Mouse (Mus musculus): ENCODE measurements around the gene Mc3r.

Mc3r gene

GRCm38 (mm10) chr2:172256956-172257355, 8.7 kb downstream of the Mc3r start:
- no peak for DNase-seq

- no peak for DNase-seq
These were observed 9.3 kb downstream of the Mc3r start for GRCm38 (mm10) chr2:172257471-172258065.

GRCm38 (mm10) chr2:172260064-172260463, 11.8 kb downstream of the Mc3r start:
- DNase-seq, result no peak

GRCm38 (mm10) chr2:172261441-172261840, 13.1 kb downstream of the Mc3r start:
- no peak for DNase-seq

DNA sequence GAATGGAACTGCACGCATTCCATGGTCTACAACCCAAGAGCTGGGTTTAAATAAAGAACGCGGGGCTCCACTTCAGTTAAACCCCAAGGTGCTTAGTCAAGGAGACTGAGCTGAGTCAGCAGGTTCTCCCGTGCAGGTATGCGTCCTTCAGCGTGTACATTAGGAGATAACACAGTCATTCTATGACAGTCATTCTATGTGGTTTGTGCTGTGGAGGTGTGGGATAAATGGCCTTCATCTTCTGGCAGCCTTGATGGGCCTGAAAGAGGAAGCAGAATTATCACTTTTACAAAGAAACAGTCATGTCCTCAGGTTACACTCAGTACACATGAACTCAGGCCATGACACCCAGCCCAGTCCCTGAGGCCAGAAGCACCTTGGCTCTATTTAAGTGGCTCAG, 14.9 kb downstream of the Mc3r start:
- DNase-seq, result no peak

DNA sequence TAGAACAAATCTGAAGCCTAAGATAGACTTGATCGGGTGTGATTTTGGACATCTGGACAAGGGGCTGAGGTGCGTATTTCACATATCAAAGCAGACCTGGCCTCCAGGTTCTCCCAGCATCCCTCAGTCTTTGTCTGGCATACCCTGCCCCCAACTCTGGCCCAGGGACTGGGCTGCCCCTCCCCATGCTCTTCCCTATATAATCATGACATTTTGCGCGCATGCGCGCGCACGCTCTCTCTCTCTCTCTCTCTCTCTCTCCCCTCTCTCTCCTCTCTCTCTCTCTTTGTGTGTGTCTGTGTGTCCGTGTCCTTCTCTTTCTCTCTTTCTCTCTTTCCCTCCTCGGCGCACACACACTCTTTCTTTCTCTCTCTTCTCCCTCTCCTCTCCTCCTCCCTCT, 21.6 kb downstream of the Mc3r start:
- no peak for DNase-seq

DNA sequence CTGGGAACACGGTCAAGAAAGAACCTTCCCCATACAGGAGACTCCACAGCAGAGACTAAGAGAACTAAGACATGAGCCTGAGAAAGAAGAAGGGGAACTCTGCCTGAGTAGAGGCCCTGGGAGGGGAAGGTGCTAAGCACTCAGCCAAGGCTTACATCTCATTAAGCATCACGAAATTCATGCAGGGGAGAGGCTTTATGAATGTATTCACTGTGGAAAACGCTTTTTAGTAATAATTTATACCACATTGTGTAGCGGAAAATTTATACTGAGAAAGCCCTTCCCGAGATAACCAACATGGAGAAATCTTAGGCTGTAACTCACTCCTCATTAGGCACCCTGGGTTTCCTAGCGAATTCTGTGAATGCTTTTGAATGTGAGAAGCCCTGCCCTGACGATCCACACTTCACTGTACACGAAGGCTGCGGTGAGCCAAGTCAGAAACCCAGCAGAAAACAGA, 22.2 kb downstream of the Mc3r start:
- DNase-seq, result no peak

DNA sequence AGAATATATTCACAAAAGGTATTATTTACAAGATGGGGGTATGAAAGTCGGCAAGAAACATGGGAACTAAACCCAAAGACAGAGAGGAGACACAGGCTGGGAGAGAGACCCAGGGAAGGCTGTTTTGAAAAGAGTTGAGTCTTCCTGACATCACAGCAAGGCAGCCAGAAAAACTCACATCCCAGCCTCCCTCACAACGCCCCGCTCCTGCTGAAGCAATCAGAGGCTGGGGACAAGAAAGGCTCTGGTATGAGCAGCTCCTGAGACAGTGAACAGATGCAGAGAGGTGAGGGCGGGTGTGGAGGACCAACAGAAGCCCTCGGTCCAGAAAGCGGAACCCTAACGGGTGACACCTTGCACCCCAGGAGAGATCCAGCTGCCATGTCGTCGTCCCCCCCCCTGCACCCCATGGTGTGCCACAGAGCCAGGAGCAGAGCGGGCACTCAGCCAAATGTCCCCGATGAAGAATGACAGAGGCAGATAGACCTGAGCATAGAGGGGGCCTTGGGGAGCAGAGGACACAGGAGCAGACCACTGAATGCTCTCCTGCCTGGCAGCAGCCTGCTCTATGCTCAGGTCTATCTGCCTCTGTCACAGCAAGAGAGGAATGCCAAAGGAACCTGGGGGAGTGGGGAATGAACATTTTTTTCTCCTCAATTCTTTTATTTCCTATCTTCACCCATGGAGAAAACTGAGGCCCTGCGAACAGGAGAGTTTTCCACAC, 22.8 kb downstream of the Mc3r start:
- DNase-seq, result no peak

- no peak for DNase-seq
These were observed 26.4 kb downstream of the Mc3r start for GRCm38 (mm10) chr2:172274662-172275061.

DNA sequence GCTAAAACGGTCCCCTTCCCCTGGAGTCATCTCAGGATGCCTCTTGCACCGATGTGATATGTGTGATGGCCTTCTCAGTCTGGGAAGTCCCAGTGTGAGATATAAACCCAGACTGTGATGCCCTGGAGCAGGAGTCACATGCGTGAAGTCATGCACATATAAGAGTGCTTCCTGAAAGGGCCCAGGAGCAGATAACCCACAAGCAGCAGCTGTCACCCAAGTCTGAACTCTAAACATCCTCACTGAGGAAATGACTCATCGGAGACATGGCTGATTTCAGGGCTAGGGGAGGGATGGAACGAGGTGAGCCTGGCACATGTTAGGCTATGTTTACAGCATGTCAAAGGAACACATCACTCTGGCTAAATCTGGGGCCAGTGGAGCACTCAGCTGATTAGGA, 27.9 kb downstream of the Mc3r start:
- no peak for DNase-seq

DNA sequence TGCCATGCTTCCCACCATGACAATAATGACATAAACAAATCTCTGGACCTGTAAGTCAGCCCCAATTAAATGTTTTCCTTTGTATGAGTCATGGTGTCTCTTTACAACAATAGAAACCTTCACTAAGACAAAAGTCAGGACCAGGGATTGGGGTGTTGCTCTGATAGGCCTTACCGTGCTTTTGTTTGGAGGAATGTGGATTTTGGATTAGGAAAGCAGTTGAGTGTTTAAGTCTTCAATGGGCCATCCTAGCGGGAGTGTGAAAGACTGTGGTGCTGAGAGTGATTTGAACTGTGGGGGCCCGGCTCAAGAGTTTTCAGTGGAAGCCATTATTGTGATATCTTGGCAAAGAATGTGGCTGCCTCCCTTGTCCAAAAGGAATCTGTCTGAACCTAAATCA, 30.7 kb downstream of the Mc3r start:
- no peak for DNase-seq

GRCm38 (mm10) chr2:172282071-172282710, 33.9 kb downstream of the Mc3r start:
- DNase-seq, result peak; percentile 59

GRCm38 (mm10) chr2:172287715-172288114, 39.4 kb downstream of the Mc3r start:
- no peak for DNase-seq

DNA sequence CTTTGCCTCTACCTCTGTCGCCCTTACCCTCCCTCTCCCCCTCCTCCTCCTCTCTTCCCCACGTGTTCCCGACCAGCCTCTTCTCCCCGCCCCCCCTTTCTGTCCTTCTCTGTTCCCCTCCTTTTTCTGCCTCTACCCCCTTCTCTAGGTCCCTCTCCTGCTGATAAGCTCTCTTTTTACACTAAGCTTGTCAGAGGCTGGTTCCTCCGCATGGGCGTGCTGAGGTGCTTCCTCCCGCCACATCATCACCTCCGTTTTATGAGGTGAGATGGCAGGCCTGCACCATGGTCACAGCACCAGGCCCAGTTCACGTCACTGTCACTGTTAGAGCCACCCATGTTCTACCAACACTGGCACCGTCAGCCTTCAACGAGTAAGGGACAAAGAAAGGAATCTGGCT, 40.7 kb downstream of the Mc3r start:
- no peak for DNase-seq

DNA sequence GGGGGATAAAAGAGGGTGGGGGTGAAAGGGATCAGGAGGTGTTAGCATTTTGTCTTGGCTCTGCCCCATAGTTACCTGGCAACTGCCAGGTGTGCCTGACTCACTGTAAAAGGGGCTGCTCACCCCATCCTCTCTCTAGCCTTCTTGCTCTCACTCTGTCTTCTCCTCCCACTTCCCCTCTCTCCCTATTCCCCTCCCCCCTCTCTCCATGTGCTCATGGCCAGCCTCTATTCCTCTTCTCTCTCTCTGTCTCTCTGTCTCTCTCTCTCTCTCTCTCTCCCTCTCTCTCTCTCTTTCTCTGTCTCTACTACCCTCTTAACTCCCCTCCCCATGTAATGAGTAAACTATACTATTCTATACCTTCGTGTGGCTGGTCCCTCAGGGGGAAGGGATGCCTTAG, 41.3 kb downstream of the Mc3r start:
- no peak for DNase-seq

GRCm38 (mm10) chr2:172290474-172290873, 42.2 kb downstream of the Mc3r start:
- no peak for DNase-seq

DNA sequence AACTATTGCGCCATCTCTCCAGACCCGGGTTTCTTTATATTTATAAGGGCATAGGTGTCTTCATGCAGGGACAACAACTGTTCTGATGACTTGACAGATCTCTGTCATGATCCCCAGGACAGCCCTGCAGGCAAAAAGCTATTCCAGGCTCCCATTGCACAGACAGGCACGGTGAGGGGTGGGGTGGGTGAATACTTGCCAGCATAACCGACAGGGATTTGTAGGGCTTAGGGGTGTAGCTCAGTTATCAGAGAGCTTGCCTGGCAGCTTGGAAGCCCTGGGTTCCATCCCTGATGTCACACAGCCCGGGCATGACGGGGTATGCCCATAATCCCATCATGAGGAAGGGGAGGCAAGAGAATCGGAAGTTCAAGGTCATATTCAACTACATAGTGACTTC, 42.7 kb downstream of the Mc3r start:
- no peak for DNase-seq

GRCm38 (mm10) chr2:172291755-172292524, 43.6 kb downstream of the Mc3r start:
- no peak for DNase-seq

DNA sequence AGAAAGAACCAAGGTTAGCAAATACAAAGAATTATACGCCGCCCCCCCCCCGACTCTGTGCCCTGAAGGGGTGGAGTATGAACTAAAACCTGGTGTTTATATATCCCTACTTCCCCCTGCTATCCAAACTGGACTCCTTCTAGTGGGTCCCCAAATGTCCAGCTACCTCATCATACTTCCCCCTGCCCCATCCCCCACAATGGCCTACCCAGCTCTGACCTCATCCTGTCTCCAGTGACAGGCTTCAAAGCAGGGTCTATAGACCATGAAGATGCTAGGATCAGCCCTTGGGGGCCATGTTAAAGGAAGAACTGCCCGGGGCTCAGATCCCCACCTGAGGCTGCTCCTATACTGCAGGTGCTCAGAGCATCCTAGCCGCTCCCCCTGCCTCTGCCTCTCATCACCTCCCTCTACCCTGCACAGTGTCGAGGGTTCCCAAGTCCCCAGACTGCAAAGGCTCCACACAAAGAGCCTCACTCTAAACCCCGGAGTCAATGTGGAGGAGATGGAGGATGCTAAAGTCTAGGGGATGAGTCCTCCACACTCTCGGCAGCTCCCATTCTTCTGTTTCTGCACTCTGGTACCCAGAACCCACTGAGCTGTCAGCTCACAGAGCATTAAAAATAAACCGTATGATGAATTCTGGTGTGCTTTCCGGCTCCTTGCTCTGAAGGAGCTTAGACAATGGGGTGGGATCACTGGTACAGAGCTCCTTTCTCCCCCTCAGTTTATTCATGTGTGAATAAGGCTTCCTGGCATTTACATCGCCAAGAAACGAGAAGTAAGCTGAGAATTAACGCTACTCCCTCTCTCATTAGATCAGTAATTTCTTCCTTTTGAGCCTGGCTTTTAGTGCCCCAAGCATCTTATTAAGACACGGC, 44.5 kb downstream of the Mc3r start:
- DNase-seq, result no peak

DNA sequence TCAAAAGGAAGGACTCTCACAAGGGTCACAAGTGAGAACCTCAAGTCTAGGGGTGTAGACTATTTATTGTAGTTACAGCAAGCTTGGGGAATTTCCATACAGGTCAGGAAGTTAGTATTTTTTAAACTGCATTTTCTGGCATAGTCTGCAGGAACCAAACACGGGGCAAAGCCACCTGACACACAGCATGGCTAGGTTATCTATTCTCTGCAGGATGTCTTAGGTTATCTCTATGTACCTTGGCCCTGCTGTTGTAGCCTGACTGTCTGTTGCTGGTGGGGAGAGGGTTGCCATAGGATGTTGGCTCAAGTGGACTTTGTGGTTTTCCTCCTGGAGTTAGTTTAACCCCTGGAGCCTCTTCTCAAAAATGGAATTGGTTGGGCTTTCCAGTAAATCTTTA, 49.8 kb downstream of the Mc3r start:
- no peak for DNase-seq

- no peak for DNase-seq
These were observed 50.2 kb downstream of the Mc3r start for GRCm38 (mm10) chr2:172298542-172298941.

GRCm38 (mm10) chr2:172299126-172299921, 51.0 kb downstream of the Mc3r start:
- DNase-seq, result no peak
